Mouse (Mus musculus) retina, postnatal 1 day (tissue): ENCODE results near the gene Prokr2.

Source experiments
- DNase-seq: peaks from one replicate; pipeline ENCODE4 v3.0.0-alpha.2; 2012

Prokr2 gene

DNA sequence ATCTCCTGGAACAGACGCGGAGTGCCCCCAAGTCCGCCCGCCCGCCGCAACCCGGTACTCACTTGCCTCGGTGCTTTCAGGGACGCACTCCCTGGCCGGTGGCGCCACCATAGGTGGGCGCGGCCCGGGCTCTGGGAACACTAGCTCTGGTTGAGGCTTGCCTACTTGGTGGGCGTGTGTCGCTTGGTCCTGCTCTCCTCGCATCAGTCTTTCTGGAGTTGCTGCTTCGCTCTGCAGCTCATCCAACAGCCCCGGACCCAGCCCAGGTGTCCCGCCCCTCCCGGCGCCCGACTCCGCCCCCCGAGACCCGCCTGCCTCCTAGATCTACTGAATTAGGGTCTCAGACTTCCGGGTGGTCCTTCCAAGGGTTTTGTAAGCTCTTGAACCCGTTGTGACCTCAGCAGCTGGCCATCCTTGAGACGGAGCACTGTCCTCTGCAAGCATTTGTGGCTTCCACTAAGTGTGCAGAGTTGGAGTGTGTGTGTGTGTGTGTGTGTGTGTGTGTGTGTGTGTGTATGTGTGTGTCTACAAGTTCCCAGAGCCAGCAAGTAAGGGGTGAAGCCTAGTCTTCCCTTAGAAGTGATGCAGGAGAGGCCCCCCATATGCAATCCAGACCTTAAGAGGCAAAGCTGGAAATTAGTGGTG, at the start of gene Prokr2:
Gene Prokr2 (minus strand): TSS at position 254 of the 645 bp plus-strand sequence.
- peak; percentile 64 for DNase-seq

DNA sequence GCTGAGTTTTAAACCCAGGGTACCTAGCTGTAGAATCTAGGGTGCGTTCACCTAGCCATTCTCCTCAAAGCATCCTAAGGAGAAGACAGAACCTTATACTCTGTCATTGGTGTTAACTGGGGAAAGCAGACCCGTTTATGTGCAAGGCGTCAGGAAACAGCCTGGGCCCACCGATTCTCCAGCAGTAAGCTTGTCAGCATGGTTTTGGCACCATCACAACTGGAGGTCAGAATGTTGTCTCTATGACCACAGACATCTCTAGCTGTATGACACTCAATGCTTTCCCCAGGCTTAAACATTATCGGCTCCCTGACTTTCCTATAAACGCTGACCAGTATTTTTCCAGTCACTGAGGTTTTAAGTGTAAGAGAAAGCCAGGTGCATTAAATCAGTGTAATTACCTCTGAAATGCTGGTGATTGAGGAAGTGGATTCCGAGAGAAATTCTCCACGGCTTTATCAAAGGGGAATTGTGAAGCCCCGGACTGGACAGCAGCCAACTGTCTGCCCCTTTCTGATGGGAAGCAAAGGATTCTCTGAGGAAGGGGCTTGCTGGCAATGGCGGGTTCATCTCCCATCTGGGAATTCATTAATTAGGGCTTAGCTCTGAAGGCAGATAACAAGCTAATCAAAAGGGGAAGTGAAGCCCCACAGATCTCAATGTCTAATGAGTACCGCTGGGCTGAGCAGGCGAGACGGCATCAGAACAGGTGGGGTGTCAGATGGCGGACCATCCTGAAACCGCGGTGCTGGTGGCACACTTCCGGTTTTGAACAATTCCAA, 42.1 kb upstream of the Prokr2 start:
- DNase-seq = peak; percentile 86

DNA sequence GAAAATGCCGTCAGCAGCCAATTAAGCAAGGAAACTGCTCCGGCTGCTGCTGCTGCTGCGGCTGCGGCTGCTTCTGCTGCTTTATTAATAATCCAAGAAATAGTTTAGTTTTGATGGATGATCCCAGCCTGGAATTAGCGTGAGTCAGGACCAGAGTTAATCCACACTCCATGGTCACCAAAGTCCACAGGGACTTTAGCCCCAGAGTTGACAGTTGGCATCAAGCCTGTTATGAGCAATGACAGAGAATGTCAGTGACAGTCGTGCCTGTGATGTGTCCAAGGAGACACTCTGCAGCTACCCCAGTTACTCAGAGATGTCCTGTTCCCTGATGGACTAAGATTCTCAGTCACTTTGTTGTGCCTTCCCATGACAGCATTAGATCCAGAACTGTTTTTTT, 40.3 kb upstream of the Prokr2 start:
- peak; percentile 28 for DNase-seq

DNA sequence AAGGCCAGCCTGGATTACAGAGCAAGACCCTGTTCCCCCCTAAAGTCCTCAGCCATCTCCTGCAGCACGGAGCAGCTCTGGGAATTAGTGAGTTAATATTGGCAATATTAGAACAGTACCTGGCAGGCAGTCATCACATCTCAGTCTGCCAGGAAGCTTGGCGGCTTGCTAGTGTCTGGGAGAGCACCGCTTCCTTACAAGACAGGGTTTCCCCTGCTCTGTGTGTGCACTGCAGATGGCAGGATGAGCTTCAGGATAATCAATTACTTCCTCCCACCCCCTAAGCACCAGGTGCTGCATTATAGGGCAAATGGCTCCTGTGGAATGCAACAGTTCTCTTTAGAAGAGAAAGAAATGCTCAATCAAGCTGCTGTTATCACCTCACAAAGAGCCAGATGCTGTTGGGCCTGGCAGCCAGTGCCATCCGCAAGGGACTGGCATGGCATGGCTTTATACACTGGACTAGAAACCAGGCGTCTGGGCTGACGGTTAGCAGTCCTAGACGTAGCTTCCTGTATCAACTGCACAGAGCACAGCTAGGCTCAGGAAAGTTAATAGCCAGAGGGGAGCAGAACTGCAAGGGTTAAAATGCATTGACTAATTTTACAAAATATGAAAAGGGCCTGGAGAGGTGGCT, 38.3 kb upstream of the Prokr2 start:
- no peak for DNase-seq

DNA sequence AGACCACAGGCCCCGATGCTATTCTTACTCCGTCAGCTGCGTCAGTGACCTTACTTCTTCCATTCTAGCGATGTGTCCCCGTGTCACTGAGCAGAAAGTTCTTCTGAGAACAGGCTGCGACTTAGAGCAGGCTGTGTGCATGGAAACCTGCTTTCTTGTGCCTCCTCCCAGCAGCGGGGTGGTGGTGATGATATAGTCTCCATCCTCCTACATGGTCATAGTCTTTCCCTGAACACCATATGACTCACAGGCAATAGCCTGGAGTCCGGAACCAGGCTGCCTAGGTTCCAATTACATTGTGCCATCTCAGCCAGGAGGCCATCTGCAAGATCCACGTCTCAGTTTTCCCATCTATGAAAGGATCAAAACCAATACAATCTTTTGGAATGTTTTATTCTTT, 37.6 kb upstream of the Prokr2 start:
- DNase-seq = no peak

DNA sequence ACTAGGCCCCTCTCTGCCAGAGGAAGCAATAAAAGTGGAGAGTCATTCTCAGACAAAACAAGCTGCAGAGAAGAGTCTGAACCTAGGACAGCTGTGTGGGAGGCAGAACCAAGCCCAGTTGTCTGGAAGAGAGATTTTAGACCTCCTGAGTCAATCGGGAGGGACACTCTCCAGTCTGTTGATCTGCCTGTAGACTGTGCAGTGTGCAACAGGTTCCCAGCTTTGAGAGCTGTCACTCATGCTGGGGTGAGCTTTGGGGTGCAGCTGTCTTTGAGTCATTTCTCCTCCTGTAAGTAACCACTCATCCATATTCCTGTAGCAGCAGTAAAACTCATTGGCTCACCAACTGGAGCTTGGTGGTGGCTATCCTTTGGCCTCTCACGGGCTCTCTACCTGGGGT, 33.2 kb upstream of the Prokr2 start:
- DNase-seq = no peak

DNA sequence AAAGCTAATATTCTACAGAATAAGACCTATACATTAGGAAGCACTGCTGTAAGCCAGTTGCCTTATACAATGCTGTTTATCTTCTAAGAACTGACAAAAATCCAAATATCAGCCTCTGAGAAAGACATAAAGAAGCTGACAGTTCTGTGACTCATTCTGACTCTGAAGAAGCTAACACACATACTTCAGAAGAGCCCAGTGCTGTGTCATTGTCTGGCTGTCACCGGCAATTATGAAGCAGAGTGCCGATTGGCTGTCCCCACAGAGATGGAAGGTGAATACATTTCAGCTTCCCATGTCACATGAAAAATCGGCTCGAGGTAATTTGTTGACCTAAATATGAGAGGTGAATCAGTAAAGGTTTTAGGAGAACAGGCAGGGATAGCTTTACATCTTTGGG, 24.9 kb upstream of the Prokr2 start:
- DNase-seq = peak; percentile 33

DNA sequence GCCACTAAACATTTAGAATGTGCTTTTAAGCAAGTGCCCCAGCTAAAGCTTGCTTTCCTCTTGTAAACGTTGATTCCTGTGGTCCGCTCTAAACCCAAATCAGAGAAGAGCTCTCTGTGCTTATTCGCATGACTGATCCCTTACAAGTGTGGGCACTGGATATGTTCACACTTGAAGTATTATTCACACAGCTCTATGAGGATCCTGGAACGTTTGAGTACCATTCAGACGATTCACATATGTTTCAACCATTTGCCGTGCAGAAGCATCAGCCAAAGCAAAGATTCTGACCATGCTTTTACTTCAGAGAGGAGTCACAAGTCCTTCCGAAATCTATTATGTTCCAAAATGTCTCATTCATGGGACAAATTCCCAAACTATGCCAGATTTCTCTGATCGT, 12.9 kb upstream of the Prokr2 start:
- no peak for DNase-seq

DNA sequence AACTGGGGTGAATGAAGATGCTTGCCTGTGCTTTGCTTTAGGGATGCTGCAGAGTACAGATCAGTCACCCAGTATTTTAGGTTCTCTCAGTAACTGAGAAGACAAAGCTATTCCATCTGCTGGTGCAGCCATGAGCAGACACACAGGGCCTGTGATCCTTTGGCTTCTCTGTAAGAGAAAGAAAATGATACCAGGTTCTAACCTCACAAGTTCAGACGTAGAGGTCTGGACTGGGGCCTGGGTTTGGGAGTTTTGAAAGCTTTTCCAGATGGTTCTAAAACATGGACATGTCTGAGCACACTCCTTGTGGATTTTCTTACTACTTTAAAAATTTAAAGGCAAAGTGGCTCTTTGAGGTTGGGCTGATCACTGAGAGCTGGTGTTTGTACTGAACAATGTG, 10.5 kb upstream of the Prokr2 start:
- DNase-seq = no peak

DNA sequence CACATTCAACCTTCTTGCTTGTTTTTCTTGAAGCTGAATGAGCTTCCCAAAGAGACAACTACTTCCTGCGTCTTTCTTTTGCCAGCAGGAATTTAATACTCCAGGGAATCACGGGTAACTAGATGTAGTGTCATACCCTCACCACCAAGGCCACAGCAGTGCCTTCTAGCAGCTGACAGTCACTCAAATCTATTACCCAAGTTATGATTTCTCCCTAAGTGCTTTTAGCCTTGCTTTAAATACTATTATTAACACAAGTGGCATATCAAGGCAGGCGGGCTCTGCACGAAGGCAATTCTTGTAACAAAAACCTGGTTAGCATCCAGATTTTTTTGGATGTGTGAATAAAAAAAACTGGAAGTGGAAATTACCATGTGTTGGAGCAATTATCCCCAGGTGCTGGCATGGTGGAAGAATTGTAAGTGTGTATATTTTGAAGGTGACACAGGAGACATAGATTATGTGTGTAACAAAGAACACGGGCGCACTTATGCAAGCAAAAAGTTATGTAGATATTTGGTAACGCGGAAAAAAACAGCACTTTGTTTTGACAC, 5.4 kb upstream of the Prokr2 start:
- DNase-seq = no peak

DNA sequence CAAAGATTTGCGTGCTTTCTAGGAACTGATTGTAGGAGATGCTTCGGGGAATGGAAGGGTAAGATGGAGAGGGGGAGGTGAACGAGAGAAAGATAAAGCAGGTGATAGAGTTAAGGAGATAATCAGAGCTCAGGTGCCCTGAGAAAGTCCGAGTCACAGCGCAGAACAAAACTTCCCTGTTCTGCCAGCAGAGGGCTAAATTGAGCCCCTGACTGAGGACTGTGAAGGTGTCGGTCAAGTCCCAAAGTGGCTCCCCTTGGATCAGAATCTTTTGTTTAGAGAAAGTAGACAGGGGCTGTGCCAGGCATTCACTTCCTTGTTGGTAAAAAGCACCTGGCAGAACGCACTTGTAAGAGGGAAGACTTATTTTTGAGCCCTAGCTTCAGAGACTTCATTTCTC, 4.3 kb upstream of the Prokr2 start:
- peak; percentile 60 for DNase-seq

DNA sequence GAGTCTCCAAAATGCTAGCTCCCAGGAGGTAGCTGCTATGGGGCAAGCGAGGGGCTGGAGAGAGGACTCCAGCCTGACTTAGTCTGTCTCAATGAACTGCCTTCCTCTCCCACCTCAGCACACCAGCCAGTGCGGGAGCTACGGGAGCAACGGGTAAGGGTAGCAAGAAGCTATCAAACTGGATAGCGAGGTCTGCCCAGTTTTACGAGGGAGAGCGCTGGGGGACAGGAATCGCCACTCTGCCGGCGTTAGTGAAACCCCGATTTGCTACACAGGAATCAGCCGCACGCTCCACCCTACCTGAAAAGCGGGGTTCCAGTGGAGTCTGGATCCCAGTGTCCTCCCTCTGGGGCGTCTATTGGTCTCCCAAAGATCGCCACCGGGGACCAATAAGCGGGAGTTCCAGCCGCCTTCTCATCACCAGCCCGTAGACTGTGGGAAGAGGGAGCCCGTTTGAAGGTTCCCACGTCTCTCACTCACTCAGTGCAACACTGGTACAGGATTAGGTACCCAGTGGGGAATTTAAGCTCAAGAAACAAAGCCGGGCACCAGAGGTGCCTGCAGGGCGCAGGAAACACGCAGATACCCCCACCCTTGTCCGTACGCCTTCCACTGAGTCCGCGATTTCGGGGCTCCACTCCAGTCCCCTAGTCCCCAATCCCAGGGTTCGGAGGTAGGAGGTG, 595 bp downstream of the Prokr2 start:
- DNase-seq = peak; percentile 48

DNA sequence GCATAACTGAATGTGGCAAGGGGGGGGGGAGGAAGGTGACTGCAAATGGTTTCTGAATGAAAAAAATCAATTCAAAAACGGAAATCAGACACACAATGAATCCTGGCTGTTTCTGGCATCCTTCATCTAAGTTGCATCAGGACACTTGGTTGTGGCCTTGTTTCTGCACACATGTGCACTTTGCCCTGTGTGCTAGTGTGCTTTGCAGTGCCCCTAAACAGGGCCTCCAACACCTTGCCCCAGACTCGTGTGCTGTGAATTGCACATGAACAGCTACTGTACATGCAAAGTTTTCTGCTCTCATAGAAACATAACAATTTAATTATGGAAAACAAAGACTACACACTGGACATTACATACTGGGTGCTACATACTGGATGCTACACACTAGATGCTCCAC, 2.9 kb downstream of the Prokr2 start:
- DNase-seq = no peak

DNA sequence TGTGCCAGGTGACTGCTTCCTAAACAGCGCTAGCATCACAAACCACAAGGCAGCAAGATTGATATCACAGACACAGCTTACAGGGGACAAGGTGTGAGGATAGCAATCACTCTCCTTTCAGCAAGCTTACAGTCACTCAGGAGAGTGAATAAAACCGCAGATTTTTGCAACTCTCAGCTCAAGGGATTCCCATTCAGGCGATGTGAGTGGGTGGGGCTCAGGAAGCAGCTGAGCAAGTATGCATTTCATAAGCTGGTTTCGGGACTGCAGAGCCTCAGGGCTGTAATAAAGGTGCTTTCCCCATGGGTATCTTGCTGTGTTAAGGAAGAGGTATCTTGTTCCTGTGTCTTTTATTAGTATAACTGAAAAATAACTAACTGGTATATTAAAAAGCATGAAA, 5.6 kb downstream of the Prokr2 start:
- no peak for DNase-seq

DNA sequence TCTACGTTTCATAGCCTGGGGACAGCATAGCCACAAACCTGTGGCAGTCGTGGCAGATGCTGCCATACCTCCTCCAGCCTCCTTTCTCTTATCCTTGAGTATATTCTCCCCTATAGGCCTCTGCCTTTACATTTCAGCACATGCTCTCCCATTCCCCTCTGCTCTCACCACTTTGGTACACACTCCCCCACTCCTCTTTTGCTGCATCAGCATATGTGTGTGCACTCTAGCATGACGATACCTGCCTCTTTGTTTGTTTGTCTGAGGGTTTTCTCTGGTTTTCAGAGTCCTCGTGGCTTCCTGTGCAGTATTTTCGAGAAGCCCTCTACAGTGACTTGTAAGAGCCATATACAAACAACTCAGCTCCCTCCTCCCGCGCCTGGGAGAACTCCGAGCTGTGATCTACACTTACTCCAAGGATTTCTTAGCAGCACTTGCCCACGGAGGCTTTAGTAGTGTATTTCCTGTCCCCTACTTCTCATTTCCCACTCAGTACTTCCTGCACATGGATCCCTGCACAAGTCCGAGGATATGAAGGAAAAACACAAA, 6.6 kb downstream of the Prokr2 start:
- no peak for DNase-seq

DNA sequence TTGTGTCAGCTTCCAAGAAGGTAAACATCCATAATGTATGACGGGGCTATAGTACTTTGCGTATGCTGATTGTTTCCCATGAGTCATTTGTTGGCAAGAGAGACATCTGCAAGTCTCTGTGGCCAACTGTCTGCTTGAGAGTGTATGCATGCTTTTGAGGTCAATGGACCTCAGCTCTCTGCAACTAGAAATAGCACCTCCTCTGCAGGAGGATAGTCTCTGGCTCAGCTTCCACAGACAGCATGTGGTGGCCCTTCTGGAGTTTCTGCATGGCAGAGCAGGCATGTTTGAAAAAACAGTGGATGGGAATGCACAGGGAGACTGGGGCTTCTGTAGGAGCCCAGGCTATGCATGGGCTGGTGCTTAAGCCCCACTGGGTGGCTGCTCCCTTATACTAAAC, 7.8 kb downstream of the Prokr2 start:
- DNase-seq = no peak

DNA sequence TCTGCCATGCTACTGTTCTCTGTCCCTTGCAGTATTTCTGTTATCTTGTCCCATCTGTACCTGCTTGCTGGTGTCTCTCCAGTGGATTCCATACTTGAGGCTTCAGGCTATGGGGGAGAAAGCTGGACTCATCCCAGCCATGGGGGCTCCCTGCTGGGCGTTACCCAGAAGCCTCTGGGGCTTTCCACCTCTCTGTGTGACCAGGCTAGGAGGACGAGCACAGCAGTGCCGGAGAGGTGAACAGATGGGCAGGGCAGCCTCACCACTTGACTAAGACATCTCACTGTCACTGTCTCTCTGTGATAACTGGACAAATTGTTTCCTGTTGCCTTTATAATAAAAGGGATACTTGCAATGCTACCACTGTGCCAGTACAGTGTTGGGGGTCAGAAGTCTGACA, 9.5 kb downstream of the Prokr2 start:
- no peak for DNase-seq

DNA sequence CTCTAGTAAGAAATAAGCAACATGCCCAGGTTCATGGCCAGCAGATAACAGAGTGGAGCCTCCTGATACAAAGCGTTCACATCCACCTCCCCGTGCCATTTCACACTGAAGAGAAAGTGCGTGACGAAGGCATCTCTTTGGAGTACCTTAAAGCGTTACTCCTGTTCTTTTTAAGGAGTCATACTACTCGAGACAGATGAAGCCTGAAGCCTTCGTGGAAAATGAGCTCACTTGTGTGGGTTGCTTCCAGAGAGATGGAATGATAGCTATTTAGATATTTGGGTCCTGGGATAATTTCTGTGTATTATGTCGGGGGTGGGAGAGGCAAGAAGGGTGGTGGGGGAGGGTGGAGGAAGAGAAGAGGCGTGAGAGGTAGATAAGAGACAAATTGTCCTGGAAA, 10.1 kb downstream of the Prokr2 start:
- no peak for DNase-seq

DNA sequence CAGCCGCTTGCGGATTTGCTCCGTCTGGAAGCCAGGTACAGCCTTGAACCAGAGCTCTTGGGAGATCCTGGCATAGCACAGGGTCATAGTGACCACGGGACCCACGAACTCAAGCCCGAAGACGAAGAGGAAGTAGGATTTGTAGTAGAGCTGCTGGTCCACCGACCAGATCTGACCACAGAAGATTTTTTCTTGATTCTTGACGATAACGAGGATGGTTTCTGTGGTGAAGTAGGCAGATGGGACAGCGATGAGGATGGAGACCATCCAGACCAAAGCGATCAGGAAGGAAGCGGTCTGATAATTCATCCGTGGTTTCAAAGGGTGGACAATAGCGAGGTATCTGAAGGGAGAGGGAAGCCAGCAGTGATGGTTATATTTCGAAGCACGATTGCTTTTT, 11.5 kb downstream of the Prokr2 start:
- DNase-seq = no peak

DNA sequence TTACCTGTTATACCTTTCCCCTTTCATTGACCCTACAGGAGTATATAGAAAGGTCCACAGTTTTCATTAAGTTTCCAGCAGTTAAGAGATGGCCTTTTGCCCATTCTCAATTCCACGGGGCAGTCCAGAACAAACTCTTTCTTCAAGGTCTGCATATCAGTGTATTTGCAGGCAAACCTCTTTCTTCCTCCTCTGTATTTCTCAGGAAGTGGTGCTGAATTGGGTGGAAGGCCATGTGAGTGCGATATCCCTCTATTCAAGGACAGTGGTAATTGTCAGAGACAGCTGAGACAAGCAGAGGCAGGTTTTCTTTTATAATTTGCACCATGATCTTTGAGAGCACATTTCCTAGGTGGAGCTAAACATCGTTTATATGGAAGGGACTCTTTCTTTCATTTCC, 16.8 kb downstream of the Prokr2 start:
- DNase-seq = no peak

DNA sequence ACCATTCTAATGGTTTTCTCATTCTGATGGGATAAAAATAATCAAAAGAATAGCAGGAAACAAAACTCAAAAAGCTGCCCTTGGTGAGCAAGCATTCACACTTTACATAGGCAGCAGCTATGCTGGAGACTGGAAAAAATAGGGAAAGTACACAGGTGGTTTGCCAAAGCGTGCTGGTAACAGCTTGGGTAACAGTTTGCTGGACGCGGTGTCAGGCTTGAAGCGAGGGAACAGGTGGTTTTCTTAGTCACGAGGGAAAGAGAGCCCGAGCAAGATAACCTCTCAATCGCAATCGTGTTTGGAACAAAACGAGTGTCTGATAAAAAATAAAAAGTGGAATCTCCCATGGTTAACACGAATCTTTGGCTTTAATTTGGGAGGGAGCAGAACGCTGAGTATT, 41.4 kb downstream of the Prokr2 start:
- no peak for DNase-seq

DNA sequence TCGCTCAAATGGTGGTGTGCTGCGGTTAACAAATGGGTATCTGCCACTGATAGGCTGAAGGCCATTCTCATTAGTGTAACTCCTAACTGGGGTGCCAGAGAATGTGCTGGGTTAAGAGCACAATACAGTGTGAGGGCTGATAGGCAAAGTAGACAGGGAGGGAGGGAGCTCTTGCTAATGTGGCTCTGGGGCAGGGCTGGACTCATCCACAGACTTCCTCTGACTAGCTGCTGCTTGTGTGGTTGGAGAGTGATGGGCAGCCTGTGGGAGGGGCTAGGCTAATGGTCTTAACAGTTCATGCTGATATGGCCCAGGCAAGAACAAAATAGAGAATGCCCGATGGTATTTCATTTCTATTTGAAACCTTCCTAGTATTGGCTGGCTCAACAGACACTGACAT, 44.0 kb downstream of the Prokr2 start:
- DNase-seq = no peak

DNA sequence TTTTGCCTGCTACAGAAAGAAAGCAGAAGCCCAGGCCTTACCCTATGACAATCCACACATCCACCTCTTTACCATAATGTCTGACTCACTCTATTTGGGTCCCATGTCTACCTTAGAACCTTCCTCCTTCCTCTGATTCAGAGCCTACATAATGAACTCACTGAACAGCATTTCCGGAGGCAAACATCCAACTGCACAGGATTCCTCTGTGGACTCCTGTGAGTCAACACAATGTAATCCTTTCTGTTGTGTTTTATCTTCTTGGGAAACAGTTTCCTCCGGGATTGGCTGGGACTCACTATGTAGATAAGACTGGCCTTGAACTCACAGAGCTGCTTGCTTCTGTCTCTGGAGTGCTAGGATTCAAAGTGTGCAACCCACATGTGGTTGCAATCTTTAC, 44.9 kb downstream of the Prokr2 start:
- DNase-seq = no peak
